Mouse (Mus musculus) forebrain, embryonic 10.5 days (tissue): ENCODE data around the gene Ttc39b. TPM values are rescaled to one million over a fixed set of nuclear protein-coding genes. Genes with fewer than 3 reads are reported as not detected.

Experiments used
- DNase-seq: peaks from one replicate; pipeline ENCODE4 v3.0.0-alpha.2; 2017; ENCODE audit warnings: low spot score; ENCODE audit errors: extremely low spot score
- H3K27ac ChIP-seq: fragments of 300-500 bp; sonication (generic); 2 replicates; pipeline ENCODE4 v1.5.1; 2016; ENCODE audit warnings: mild to moderate bottlenecking
- H3K27me3 ChIP-seq: fragments of 300-500 bp; sonication (generic); 2 replicates; pipeline ENCODE4 v1.6.1; 2016; ENCODE audit warnings: mild to moderate bottlenecking; ENCODE audit not compliant: poor library complexity, severe bottlenecking
- H3K36me3 ChIP-seq: fragments of 300-500 bp; sonication (generic); replicated peaks from 2 replicates; pipeline ENCODE4 v1.6.1; 2016; ENCODE audit warnings: mild to moderate bottlenecking, moderate library complexity
- H3K4me1 ChIP-seq: fragments of 300-500 bp; sonication (generic); 2 replicates; pipeline ENCODE4 v1.6.1; 2016
- H3K4me3 ChIP-seq: fragments of 300-500 bp; sonication (generic); 2 replicates; pipeline ENCODE4 v1.5.1; 2016; ENCODE audit warnings: mild to moderate bottlenecking, moderate library complexity
- H3K9me3 ChIP-seq: fragments of 300-500 bp; sonication (generic); 2 replicates; pipeline ENCODE4 v1.6.1; 2016; ENCODE audit warnings: mild to moderate bottlenecking, moderate library complexity
- whole genome bisulfite sequencing: fragments of 180-500 bp; shearing (Covaris S2); methylation state at CpG from one replicate; pipeline ENCODE4 v1.1.7; 2016; 5-methylcytosine and 5-hydroxymethylcytosine counted together
- polyA plus RNA-seq: library from polyadenylated mRNA; unstranded; fragments of >200 nt; fragmentation: Nextera tagmentation; extraction: Ambion mirVana; gene quantifications from 2 replicates; pipeline ENCODE4 v1.2.1, GENCODE M21; 2016

Gene Ttc39b
- polyA plus RNA-seq, 1 experiment from 2014 or later, result 3.1 TPM

DNA sequence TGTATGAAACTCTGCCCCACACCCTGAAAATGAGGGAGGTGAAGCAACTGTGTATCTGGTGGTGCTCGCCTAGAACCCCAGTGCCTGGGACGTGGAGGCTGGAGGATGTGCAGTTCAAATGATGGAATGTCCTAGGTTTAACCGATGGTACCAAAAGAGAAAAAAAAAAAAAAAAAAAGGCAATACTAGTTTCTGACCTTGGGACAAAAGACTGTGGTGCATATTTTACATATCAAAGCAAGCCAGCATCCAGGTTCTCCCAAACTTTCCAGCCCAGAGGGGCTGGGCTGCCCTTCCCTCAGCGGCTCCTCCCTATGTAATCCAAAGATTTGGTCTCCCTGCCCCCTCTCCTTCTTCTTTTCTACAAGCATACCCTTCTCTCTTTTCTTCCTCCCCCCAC, 6.3 kb upstream of the Ttc39b start:
- WGBS, result 88% methylated on average over 4 of the region's 4 CpGs
- H3K27me3 ChIP-seq, result peaks cover 11% of the 10 kb centered on the region
- no peak overlapping the region for H3K27ac ChIP-seq
- peaks cover 9% of the 10 kb centered on the region; the same call in 1 of the 2 replicates for H3K4me1 ChIP-seq
- H3K9me3 ChIP-seq, result no peaks in the 10 kb centered on the region
- no peak for DNase-seq
- no peak overlapping the region for H3K4me3 ChIP-seq
- H3K36me3 ChIP-seq, result no peaks in the 10 kb centered on the region

DNA sequence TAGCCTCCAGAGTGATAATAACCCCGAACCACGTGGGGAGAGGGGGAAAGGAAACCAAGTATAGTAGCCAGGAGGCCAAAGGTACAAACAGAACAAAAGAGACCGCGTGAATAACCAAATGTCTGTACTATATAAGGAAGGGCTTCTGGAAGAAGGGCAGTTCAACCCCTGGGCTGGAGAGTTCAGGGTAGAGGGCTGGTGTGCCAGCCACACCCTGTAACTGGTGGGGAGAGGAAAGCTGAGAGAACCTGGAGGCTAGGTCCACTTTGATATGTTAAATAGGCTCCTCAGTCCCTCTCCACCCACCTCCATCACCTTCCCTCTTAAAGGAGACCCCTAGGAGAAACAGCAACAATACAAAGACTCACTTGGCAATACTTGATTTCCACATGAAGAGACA, 5.6 kb upstream of the Ttc39b start:
- Histone ChIP-seq H3K4me3 (no peak overlapping the region), H3K36me3 (no peaks in the 10 kb centered on the region), H3K27me3 (peaks cover 18% of the 10 kb centered on the region), H3K9me3 (no peaks in the 10 kb centered on the region), H3K27ac (no peak overlapping the region), H3K4me1 (peaks cover 10% of the 10 kb centered on the region)
- 61% methylated on average over 4 of the region's 4 CpGs for WGBS
- no peak for DNase-seq

DNA sequence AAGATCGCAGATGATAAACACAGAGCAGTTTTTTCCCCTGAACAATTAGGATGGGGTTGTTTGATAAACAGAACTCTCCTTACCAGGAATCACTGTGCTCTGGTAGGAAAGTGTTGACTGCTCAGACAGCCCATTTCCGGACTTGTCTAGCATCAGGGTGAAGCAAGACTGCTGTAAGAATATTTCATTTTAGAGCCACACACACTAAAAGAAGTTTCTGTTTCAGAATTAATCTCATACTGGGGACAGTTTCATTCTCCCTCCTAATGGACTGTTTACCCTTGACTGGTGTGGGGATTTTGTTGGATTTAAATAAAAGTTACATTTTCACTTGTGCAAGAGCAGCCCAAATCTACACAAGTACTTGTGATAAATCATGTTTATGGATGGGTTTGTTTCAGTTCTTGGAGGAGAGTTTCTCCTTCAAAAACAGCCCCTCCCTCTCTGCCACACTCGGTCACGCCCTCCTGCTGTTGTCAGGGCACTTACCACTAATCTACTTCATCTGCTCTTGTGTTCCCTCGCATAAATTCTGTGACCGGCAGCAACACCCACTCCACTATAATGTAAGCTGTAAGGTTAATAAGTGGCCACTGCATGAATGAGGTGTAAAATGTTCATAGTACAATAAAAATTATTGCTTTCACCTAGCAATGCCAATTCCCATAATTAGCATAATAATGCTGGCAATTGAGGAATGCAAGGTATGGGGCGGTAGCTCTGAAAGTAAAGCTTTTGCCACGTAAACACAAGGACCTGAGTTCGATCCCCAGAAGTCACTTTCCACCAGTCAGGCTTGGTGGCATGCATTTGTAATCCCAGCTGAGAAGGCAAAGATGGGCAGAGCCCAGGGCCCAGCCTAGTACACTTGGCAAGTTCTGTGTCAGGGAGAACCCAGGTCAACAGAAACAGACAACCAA, 4.2 kb upstream of the Ttc39b start:
- Histone ChIP-seq H3K4me1 (peaks cover 23% of the 10 kb centered on the region), H3K4me3 (no peak overlapping the region), H3K9me3 (no peaks in the 10 kb centered on the region), H3K27ac (no peak overlapping the region), H3K27me3 (peaks cover 19% of the 10 kb centered on the region), H3K36me3 (no peaks in the 10 kb centered on the region)
- 62% methylated on average over 9 of the region's 9 CpGs for WGBS
- no peak for DNase-seq

DNA sequence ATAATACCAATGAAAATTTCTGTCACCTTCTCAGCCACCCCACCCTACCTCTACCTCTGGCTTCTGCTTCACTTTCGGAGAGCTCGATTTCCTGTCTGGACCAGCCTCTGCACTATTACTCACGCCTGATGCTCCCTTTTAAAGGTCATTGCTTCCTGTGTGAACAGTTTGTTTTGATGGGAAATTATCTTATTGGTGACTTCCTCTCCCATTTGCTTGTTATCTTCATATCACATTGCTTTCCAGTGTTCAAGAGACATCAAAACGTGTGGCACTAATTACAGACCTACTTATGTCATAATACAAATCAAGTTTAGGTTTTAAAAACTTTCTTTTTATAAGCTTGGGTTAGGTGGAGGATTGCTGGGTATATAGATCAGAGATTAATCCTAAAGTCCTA, 3.5 kb upstream of the Ttc39b start:
- Histone ChIP-seq H3K4me1 (peaks cover 29% of the 10 kb centered on the region), H3K9me3 (no peaks in the 10 kb centered on the region), H3K27me3 (peaks cover 26% of the 10 kb centered on the region), H3K36me3 (no peaks in the 10 kb centered on the region), H3K27ac (no peak overlapping the region), H3K4me3 (no peak overlapping the region)
- 73% methylated on average over 4 of the region's 4 CpGs for WGBS
- DNase-seq, result no peak

DNA sequence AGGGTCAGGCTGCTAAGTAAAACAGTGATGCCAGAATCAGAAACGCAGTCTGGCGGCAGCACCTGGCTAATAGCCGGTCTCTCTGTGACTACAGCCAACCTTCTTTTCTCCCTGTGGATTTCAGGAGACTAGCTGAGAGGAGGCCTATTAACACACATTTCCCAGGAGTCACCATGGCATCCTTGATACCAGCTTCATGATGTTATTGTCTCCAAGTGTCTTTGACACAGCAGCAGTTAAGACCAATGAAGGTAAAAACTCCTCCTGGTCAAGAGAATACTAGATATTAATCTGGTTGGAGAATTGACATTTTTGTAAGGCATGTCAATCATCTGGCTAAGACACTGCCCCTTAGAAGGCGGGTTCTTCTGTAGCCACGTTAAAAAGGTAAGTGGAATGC, 1.3 kb upstream of the Ttc39b start:
- Histone ChIP-seq H3K27me3 (peaks cover 38% of the 10 kb centered on the region), H3K4me1 (peaks cover 29% of the 10 kb centered on the region), H3K36me3 (no peaks in the 10 kb centered on the region), H3K27ac (no peak overlapping the region), H3K9me3 (no peaks in the 10 kb centered on the region), H3K4me3 (no peak overlapping the region)
- DNase-seq, result no peak
- WGBS, result 62% methylated on average over 5 of the region's 5 CpGs

DNA sequence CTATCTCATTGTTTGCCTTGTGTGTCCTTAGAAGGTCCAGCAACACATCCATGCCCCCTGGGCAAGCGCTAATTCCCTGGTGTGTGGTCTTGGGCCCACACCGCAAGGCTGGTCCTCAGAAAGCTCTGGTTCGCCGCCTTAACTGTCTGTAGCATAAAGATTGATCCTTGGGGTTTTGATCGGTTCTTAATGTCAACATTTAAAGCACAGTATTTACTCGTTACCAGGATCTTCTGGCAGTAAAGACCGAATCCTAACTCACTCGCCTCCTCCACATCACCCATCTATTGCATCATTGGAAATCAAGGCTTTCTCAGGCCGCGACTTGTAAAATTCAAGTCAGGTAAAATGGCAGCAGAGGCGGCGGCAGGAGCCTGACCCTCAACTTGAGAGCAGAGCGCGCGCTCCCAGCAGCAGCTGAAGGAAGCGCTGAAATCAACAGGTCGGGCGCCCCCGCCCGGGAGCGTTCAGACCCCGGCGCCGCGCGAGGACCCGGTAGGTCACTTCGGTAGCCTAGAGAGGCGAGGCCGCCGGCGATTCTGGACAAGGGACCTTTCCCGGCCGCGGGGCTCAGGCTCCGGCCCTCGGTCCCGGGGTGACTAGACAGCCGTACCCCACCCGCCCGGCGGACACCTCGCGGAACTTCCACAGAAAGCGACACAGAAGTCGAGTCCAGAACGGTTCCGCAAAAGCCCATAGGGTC, 703 bp downstream of the Ttc39b start:
- no peaks in the 10 kb centered on the region for H3K9me3 ChIP-seq
- H3K4me3 ChIP-seq, result peak overlapping the region; percentile 84
- H3K36me3 ChIP-seq, result no peaks in the 10 kb centered on the region
- peak; percentile 78 for DNase-seq
- peaks cover 38% of the 10 kb centered on the region for H3K27me3 ChIP-seq
- whole genome bisulfite sequencing, result 3% methylated on average over 48 of the region's 48 CpGs
- peak overlapping the region; percentile 83 for H3K27ac ChIP-seq
- H3K4me1 ChIP-seq, result peaks cover 25% of the 10 kb centered on the region

DNA sequence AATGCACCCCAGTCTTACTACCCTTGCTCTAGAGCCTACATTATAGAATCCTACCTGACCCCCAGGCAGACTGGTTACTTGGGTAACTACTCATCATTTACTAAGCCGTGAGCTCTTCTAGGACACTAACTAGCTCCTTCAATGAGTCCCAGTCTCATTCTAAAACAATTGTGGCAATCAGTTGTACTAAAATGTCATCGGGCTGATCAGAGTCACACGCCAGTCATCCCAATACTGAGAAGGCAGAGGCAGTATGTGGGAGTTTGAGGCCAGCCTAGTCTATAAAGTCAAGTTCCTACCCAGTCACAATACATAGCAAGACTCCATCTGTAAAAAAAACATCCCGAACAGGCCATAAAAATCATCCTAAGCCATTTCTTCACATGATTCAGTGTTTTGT, 4.3 kb downstream of the Ttc39b start:
- no peaks in the 10 kb centered on the region for H3K36me3 ChIP-seq
- WGBS, result 92% methylated on average over 4 of the region's 4 CpGs
- peaks cover 19% of the 10 kb centered on the region for H3K4me1 ChIP-seq
- no peak overlapping the region for H3K4me3 ChIP-seq
- H3K9me3 ChIP-seq, result no peaks in the 10 kb centered on the region
- H3K27ac ChIP-seq, result no peak overlapping the region
- no peak for DNase-seq
- peaks cover 20% of the 10 kb centered on the region for H3K27me3 ChIP-seq

DNA sequence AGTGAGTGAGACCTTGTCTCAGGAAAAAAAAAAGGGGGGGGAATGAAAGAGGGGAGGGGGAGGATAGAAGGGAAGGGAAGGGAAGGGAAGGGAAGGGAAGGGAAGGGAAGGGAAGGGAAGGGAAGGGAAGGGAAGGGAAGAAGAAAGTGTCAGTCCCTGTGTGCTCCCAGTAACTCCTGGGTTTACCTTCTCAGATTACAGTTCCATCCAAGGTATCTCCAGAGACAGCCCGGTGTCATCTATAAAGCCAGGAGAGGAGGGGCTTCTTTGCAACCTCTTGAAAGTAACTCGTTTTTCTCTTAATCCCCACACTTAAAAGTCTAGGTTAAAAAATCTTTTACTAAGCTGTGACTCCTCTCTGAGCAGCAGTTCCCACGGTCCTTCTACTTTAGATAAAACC, 5.3 kb downstream of the Ttc39b start:
- Histone ChIP-seq H3K27me3 (peaks cover 20% of the 10 kb centered on the region), H3K36me3 (no peaks in the 10 kb centered on the region), H3K4me1 (peaks cover 10% of the 10 kb centered on the region), H3K27ac (no peak overlapping the region), H3K9me3 (no peaks in the 10 kb centered on the region), H3K4me3 (no peak overlapping the region)
- WGBS, result 41% methylated on average over 3 of the region's 3 CpGs
- DNase-seq, result no peak

DNA sequence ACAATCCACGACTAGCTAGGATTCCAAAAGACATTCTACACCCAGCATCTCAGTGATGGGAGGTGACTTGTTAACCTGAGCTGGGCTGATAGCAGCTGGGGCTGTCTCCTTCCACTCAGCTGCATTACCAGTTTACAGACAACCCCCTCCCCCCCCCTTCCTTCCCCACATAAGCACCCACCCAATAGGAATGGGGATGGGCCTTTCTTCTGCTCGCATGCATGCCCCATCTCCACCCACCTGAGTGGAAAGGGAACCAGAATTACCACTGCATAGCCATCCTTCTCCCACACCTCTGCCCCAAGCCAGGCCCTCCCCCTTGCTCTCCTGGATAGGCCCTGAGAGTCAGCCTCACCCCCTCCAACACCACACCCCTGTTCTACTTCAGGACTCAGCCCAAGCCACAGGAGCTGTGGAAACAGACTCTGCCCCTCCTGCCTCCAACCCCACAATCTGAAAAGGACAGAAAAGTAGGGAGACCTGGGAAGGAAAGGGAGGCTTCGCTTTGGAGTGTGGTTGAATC, 6.2 kb downstream of the Ttc39b start:
- 71% methylated on average over 3 of the region's 3 CpGs for WGBS
- no peak for DNase-seq
- peaks cover 15% of the 10 kb centered on the region for H3K27me3 ChIP-seq
- H3K36me3 ChIP-seq, result no peaks in the 10 kb centered on the region
- H3K9me3 ChIP-seq, result no peaks in the 10 kb centered on the region
- H3K4me1 ChIP-seq, result peaks cover 2% of the 10 kb centered on the region
- H3K27ac ChIP-seq, result no peak overlapping the region
- no peak overlapping the region for H3K4me3 ChIP-seq

DNA sequence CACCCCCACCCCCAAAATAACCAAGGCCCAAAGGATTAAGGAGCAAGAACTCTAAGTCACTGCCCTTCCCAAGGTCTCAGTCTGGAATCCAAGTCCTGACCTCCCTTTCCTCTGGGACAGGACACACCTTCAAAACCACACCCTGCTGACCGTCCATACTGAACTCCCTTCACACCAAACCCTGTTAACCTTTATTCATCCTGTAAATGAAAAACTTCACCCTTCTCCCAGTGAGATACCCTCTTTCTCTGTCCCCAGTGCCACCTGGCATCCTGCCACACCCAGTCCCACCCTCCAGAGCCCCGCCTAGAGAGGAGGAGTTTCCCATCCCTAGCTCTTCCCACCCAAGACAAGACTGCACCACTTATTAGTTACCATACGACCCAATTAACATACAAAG, 7.3 kb downstream of the Ttc39b start:
- Histone ChIP-seq H3K4me3 (no peak overlapping the region), H3K36me3 (no peaks in the 10 kb centered on the region), H3K27me3 (peaks cover 3% of the 10 kb centered on the region), H3K4me1 (no peaks in the 10 kb centered on the region), H3K27ac (no peak overlapping the region), H3K9me3 (no peaks in the 10 kb centered on the region)
- DNase-seq, result no peak
- 83% methylated on average over 3 of the region's 3 CpGs for WGBS

DNA sequence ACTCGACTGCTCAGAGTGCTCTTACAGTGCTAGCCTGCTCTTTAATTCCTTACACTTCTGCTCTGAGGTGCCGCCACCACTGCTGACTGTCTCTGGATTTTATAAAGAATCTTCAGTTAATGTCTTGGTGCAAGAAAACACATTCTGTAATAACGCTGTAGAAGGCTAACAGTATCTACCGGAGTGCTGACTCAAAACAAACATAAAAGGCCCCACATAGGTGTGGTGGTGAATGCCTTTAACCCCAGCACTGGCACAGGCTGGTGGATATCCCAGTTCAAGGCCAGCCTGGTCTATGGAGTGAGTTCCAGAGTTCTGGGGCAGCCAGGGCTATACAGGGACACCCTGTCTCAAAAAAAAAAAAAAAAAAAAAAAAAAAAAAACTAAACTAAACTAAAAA, 8.1 kb downstream of the Ttc39b start:
- Histone ChIP-seq H3K27me3 (no peaks in the 10 kb centered on the region), H3K36me3 (no peaks in the 10 kb centered on the region), H3K9me3 (no peaks in the 10 kb centered on the region), H3K27ac (no peak overlapping the region), H3K4me3 (no peak overlapping the region), H3K4me1 (no peaks in the 10 kb centered on the region)
- DNase-seq, result no peak
- 85% methylated on average over 4 of the region's 4 CpGs for WGBS

DNA sequence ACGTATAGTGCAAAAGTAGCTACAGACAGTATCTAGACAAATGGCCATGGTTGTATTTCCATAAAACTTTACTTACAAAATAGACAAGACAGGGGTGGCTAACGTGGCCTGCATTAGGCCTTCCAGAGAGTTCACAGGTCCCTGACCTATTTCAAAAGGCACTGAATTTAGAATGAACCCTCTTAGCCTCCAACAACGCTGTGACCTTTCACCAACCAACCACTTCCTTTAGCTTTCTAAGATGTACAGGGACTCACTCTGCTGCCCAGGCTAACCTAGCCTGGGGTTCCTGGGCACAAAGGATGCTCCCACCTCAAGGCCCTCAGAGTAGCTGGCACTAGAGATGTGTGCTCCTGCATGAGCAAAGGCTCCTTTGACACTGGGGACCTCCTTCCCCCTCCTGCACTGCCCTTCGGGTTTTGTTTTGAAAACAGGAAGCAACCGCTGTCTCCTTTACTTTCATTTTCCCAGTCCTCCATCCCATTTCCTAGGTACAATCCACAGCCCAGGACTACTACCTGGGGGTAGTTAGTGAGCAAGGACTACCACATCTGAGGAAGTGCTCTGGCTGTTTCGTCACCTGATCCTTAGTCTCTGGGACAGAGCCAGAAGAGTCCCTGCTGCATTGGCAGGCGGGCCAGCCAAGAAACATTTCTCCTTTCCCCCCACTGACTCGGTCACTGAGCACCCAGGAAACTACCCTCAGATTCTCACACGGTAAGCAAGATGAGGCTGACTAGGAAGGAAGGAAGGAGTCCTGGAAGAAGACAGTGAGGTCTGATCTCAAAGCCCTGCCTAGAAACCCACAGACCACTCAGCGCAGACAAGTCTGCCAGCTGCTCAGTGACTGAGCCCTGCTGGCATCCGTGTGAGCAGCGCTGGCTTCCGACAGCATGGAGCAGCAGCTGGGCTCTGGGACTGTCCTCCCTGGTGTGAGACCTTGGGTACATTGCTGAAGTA, 8.9 kb downstream of the Ttc39b start:
- H3K9me3 ChIP-seq, result no peaks in the 10 kb centered on the region
- WGBS, result 61% methylated on average over 13 of the region's 13 CpGs
- no peak overlapping the region for H3K4me3 ChIP-seq
- DNase-seq, result no peak
- no peaks in the 10 kb centered on the region for H3K4me1 ChIP-seq
- no peaks in the 10 kb centered on the region for H3K36me3 ChIP-seq
- peak overlapping the region; percentile 40; the same call in 1 of the 2 replicates for H3K27ac ChIP-seq
- H3K27me3 ChIP-seq, result no peaks in the 10 kb centered on the region
